ENCODE assay signal across 8 mouse cellular contexts in the genomic region with DNA sequence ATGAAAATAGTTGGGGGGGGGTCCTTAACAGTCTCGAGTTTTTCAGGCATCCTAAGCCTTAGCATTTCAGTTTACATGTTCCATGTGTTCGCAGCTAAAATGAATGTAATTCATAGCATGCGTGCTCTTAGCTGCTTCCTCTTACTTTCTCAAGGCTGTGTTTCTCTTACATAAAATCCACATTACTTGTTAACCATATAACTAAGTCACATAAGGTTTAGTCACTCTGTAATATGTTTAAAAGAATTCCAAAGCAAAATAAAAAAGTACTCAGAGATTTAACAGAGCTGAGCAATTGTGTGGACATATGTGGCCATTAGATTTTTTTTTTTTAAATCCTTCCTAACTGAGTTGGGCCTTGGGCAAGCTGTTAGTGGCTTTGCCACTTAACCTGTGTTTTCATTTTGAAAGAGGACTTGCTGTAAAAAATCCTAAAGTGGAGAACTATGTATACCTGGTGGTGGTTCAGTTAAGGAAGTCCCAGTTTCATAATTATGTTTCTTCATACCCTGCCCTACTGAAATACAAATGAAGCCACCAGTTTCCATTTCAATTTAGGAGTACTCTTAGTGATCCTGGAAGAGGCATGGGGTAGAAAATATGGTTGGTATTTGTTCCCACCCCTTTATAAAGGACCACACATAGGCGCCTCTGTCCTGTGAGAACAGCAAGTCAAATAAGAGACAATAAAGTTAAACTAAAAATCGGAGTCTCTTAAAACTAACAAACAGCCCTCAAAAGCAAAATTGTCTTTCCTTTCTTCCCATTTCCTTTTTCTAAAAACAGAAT. TPM values are rescaled to one million over a fixed set of nuclear protein-coding genes. Genes with fewer than 3 reads are reported as not detected.
A peak's percentile ranks its signal among the peaks of the same experiment; 100 is the strongest.
DNase-seq lines count a peak whose midpoint lies in the region; ATAC-seq and TF ChIP-seq lines count a peak whose summit lies in the region.

No protein-coding gene starts in this region.

- no peaks in the 10 kb centered on the region for H3K27me3 ChIP-seq in lung, embryonic 16.5 days (ENCODE audit: control insufficient read depth, insufficient read depth, low read depth, low read length)
- H3K27me3 ChIP-seq in forebrain, postnatal 0 days (ENCODE audit: insufficient read depth, low read length): no peaks in the 10 kb centered on the region
- no peaks in the 10 kb centered on the region for H3K27me3 ChIP-seq in liver, embryonic 13.5 days
- H3K27me3 ChIP-seq in stomach, embryonic 16.5 days (ENCODE audit: control insufficient read depth, insufficient read depth, low read length): no peaks in the 10 kb centered on the region

- peak overlapping the region; percentile 94 for H3K4me3 ChIP-seq in lung, embryonic 16.5 days (ENCODE audit: low read length)
- H3K4me3 ChIP-seq in forebrain, postnatal 0 days (ENCODE audit: low read depth, low read length): peak overlapping the region; percentile 77
- H3K4me3 ChIP-seq in liver, embryonic 13.5 days (replicated peaks): peak overlapping the region; percentile 66
- peak overlapping the region; percentile 88 for H3K4me3 ChIP-seq in stomach, embryonic 16.5 days (replicated peaks; ENCODE audit: low read length)

- H3K9me3 ChIP-seq in lung, embryonic 16.5 days (ENCODE audit: control insufficient read depth, low read length): no peaks in the 10 kb centered on the region
- H3K9me3 ChIP-seq in forebrain, postnatal 0 days (ENCODE audit: low read length): no peaks in the 10 kb centered on the region
- H3K9me3 ChIP-seq in liver, embryonic 13.5 days (replicated peaks): no peaks in the 10 kb centered on the region
- H3K9me3 ChIP-seq in stomach, embryonic 16.5 days (replicated peaks; ENCODE audit: control insufficient read depth, low read length): no peaks in the 10 kb centered on the region

- peak overlapping the region; percentile 68 for H3K9ac ChIP-seq in lung, embryonic 16.5 days (ENCODE audit: low read length)
- peak overlapping the region; percentile 99 for H3K9ac ChIP-seq in forebrain, postnatal 0 days
- H3K9ac ChIP-seq in liver, embryonic 13.5 days: peak overlapping the region; percentile 53
- H3K9ac ChIP-seq in stomach, embryonic 16.5 days (ENCODE audit: low read length): peak overlapping the region; percentile 74

- H3K27ac ChIP-seq in lung, embryonic 16.5 days (ENCODE audit: low read length): peak overlapping the region; percentile 70
- peak overlapping the region; percentile 97 for H3K27ac ChIP-seq in forebrain, postnatal 0 days (ENCODE audit: low read depth, low read length)
- H3K27ac ChIP-seq in liver, embryonic 13.5 days: no peak overlapping the region
- H3K27ac ChIP-seq in stomach, embryonic 16.5 days (ENCODE audit: low read length): peak overlapping the region; percentile 66

- no peak for DNase-seq in lung, postnatal 4 days
- DNase-seq in forebrain, postnatal 0 days: peak; percentile 40
- DNase-seq in liver, embryonic 13.5 days: no peak
- no peak for DNase-seq in layer of hippocampus, adult 8-10 months (ENCODE audit: low spot score in 2 of 2)
- DNase-seq in right cerebral cortex, postnatal 14 days: no peak

- H3K36me3 ChIP-seq in lung, embryonic 16.5 days (ENCODE audit: control insufficient read depth, insufficient read depth, low read length): no peaks in the 10 kb centered on the region
- H3K36me3 ChIP-seq in forebrain, postnatal 0 days (ENCODE audit: insufficient read depth): no peaks in the 10 kb centered on the region
- no peaks in the 10 kb centered on the region for H3K36me3 ChIP-seq in liver, embryonic 13.5 days
- no peaks in the 10 kb centered on the region for H3K36me3 ChIP-seq in stomach, embryonic 16.5 days (ENCODE audit: control insufficient read depth, insufficient read depth, low read length)

- 2% methylated on average over 5 of the region's 5 CpGs for WGBS in lung, embryonic 16.5 days
- WGBS in forebrain, postnatal 0 days: 4% methylated on average over 5 of the region's 5 CpGs
- 11% methylated on average over 5 of the region's 5 CpGs for WGBS in liver, embryonic 13.5 days (ENCODE audit: insufficient replicate concordance)
- WGBS in stomach, embryonic 16.5 days: 4% methylated on average over 5 of the region's 5 CpGs

- peak overlapping the region; percentile 46 for H3K4me2 ChIP-seq in lung, embryonic 16.5 days (ENCODE audit: low read depth, low read length)
- peak overlapping the region; percentile 73 for H3K4me2 ChIP-seq in forebrain, postnatal 0 days (ENCODE audit: low read depth)
- peak overlapping the region; percentile 47 for H3K4me2 ChIP-seq in liver, embryonic 13.5 days
- H3K4me2 ChIP-seq in stomach, embryonic 16.5 days (ENCODE audit: low read depth, low read length): peak overlapping the region; percentile 76

- no peak for TF ChIP-seq CTCF in forebrain, postnatal 0 days (IDR thresholded peaks at IDR 0.05; ENCODE audit: low read depth)

- no peak for ATAC-seq in lung, embryonic 16.5 days (ENCODE audit: low read depth)
- ATAC-seq in forebrain, postnatal 0 days: no peak
- no peak for ATAC-seq in liver, embryonic 13.5 days (ENCODE audit: low read depth)
- no peak for ATAC-seq in stomach, embryonic 16.5 days (ENCODE audit: insufficient read depth, low FRiP score)
- ATAC-seq in megakaryocyte-erythroid progenitor cell, adult 5-6 weeks (replicated peaks; ENCODE audit: low FRiP score, low TSS enrichment, poor library complexity, severe bottlenecking): no peak

- peaks cover 6% of the 10 kb centered on the region; the same call in 1 of the 2 replicates for H3K4me1 ChIP-seq in lung, embryonic 16.5 days (replicated peaks; ENCODE audit: control insufficient read depth, insufficient read depth, low read length)
- 0 out of 2 replicates have a peak, but pooled peaks cover 2% of the 10 kb centered on the region for H3K4me1 ChIP-seq in forebrain, postnatal 0 days (ENCODE audit: insufficient read depth)
- peaks cover 20% of the 10 kb centered on the region for H3K4me1 ChIP-seq in liver, embryonic 13.5 days (replicated peaks)
- peaks cover 20% of the 10 kb centered on the region for H3K4me1 ChIP-seq in stomach, embryonic 16.5 days (ENCODE audit: control insufficient read depth, insufficient read depth, low read length)

RNA-seq across cellular contexts. Expression of gene Pbx1, which starts 2.0 kb away (rescaled TPM):
- 34.0 and 34.3 TPM in 2 replicates for polyA plus RNA-seq in lung, embryonic 16.5 days (2015; fragmentation: Nextera tagmentation; extraction: Ambion mirVana)
- total RNA-seq in forebrain, postnatal 0 days (2014; rRNA removed): 79.2 and 95.9 TPM in 2 replicates
- 52.6 and 60.5 TPM in 2 replicates for polyA plus RNA-seq in forebrain, postnatal 0 days (2015; fragmentation: Nextera tagmentation; extraction: Ambion mirVana)
- polyA plus RNA-seq in liver, embryonic 13.5 days (2015; fragmentation: Nextera tagmentation; extraction: Ambion mirVana): 3.1 and 3.2 TPM in 2 replicates
- polyA plus RNA-seq in stomach, embryonic 16.5 days (2015; fragmentation: Nextera tagmentation; extraction: Ambion mirVana): 32.4 and 35.6 TPM in 2 replicates
- 100 to 1,000 TPM; 117 to 134 (median 122) TPM for total RNA-seq in layer of hippocampus, adult 8-10 months (2022)
- 6.9 and 22.2 TPM in 2 replicates for total RNA-seq in megakaryocyte-erythroid progenitor cell, adult 5-6 weeks (2014; fragmentation: Nextera tagmentation)
- total RNA-seq in megakaryocyte-erythroid progenitor cell, adult 5-6 weeks (2017): 11.0 and 24.8 TPM in 2 replicates
